Mouse (Mus musculus) right cerebral cortex, adult 2 months (tissue): Measurements from ENCODE around the gene Zfhx3.

ENCODE experiments used
- DNase-seq, 2 experiments: peaks; one replicate each; pipeline ENCODE4 v3.0.0; 2021 to 2022; ENCODE audit warnings: low spot score in 2 of 2

Zfhx3 gene

DNA sequence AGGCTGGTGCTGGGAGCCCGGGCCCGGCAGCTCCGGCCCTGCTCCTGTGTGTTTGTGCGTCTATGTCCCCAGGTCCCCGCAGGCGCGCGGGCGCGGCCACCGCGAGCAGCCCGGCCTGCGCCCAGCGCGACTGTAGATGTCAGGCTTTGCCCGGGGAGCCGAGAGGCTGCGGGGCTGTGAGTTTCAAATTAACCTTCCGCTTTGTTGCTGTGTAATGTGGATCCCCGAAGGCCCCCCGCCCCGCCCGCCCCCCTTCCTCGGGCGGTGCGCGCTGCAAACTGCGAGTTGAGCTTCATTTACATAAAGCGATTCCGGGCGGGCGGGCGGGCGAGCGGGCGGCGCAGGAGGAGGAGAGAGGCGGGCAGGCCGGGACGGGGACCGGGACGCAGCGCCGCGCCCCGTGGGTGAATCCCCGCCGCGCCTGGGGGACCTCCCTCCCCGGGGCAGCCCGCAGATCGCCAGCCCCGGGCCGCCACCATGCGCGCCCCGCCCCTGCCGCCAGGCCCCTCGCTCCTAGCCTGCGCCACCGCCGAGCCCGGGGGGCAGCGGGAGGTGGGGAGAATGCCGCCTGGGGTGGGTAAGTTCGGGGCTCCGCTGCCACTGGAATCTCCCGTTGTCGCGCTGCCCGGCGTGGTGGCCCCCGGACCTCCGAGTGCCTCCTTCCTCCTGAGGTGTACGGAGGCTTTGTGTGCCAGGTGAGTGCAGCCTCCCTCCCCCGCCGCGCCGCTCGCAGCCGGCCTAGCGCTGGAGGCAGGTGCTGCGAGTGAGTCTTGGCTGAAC is 772.4 kb downstream of the Zfhx3 start:
- DNase-seq = peak in 1 of 2 experiments; percentile 40

DNA sequence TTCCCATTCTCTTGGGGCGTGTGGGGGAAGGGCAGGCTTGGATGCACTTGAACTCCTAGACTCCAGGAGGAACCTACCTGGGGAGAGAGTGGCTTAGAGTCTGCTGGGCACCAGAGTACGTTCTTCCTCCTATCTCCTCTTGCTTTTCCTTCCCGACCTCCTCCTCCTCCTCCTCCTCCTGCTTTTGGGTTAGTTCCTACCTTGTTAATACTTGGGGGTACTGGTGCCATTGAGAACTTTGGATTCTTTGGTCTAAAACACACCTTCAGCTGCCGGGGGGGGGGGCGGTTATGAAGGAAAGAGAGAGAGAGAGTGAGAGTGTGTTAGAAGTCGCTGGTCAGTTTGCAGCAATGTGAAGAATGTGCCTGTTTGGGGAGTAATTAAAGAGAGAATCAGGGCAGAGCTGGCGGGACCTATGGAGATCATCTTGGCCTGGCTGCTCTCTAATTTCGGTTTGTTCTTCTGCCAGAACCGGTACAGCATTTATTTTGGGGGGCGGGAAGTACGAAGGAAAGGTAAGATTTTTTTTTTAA is 773.0 kb downstream of the Zfhx3 start:
- no peak for DNase-seq

DNA sequence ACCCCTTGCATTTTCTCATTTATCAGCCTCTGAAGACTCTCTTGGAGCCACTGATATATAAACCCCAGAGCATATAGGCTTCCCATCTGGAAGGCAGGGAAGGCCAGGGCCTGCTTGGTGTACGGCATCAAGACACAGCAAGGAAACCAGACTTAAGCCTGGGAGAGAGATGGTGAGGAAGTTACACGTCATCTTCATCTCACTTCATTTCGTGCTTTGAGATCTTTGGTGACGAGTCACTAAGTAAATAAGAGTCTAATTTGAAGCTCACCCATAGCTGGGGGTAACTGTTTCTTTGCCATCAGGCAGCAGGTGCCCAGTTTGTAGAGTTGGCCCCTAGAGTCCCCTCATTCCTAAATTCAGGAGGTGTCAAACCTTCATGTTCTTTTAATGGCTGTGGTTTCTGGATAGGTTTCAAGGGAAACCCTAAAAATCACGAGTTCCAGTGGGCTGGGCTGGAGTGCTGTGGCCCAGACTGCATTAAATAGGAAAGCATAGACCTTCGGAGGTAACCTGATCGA is 773.9 kb downstream of the Zfhx3 start:
- no peak for DNase-seq

DNA sequence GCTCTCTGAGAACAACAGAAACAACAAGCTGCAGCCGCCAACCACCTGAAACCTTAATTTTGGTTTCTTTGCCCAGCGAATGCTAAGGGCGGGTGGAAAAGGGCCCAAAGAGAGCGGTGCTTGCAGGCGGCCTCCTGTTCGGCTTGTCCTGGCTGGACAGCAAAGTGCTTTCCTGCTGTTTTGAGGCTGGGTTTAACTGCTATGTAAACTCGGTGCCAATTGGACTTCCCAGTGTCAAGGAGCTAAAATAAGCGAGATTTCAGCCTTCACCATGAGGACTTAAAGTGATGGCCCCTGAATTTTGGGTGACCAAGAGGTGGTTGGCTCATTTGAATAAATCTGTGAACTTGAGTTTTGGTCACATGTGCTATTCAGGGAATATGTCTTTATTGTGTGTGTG is 775.1 kb downstream of the Zfhx3 start:
- no peak for DNase-seq

DNA sequence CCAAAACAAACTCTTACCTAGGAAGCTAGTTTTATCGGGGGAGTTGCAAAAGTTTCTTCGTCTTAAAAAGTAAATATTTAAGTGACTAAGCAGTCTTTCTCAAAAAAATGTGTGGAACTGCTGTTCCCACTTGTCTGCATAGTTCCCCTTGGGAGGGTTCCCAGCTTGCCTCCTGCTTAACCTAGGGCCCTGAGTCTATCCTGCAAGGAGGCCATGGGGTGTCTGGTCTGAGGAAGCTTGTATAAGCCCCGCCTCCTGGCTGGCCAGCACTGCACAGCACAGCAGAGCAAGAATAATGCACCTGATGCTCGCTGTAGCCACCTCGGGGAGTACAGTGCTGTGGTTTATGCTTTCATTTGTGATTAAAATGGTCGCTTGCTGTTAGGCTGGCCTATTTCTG is 775.6 kb downstream of the Zfhx3 start:
- no peak for DNase-seq

DNA sequence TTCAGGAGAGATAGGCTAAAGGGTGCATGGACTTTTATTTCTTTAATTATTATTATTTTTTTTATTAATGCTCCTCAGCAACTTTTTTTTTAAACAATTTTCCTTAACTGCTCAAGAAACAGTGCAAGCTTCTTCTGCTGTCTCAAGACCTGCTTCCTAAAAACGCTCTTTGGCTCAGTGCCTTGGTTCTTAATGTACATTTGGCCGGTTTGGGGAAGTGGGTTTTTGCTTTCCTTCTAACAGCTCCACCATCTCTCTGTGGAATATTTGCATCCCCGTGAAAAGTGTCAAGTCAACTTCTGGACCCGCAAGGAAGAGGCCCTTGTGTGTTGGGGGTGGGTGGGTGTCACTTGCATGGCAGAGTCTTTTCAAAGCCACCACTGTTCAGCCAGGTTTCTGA is 778.4 kb downstream of the Zfhx3 start:
- no peak for DNase-seq

DNA sequence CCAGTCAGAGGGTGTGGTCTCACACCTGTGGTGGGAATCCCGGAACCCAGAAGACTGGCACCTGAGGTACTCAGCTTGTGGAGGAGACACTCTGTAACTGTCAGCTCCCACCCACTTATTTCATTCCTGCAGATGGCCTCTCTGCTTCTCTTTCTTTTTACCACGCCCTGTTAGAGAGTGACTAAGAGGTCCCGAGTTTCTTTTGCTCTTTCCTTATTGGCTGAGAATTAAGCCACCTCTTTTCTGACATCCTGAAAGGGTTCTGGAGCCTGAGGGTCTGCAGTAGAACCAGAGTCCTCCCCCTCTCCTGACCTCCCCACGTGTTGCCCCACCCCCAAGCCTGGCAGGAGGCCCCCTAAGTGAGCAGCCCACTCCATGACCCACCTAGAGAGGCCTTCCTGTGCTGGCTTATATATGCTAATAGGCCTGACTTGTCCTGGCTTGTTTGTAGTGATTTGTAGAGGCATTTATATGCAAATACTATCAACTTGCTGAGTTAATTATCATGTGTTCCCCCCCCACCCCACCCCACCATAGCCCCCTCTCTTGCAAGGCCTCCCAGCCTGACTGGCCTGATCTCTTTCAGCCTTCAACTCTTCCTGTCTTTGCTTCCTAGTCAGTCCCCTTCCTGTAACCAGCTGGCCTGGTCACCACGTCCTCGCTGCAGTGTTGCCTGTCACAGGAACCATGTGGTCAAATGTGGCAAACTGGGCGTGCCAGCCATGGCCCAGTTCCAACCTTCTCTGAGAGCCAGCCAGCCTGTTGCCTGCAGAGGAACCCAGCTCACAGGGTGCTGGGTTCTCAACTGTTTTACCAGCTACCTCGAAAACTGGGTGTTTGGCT is 780.4 kb downstream of the Zfhx3 start:
- peak; percentile 20 to 42 for DNase-seq

DNA sequence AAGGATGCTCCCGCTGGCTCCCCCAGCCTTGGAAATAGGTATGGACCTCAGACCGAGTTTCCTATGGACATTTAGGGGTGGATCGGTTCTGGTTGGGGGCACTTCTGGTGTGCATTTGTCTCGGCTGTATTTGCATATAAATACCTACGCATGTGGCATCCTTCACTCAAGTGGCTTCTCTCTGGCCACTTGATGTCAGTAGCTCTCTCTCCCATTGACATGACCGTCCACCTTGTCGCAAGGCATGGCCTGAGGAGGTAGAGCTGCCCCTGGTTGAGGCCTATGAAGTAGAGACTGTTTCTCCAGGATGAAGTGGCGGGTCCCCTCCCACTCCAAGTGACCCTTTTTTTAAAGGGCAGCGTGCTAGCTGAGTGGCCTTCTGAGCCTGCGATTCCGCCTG is 781.2 kb downstream of the Zfhx3 start:
- no peak for DNase-seq

DNA sequence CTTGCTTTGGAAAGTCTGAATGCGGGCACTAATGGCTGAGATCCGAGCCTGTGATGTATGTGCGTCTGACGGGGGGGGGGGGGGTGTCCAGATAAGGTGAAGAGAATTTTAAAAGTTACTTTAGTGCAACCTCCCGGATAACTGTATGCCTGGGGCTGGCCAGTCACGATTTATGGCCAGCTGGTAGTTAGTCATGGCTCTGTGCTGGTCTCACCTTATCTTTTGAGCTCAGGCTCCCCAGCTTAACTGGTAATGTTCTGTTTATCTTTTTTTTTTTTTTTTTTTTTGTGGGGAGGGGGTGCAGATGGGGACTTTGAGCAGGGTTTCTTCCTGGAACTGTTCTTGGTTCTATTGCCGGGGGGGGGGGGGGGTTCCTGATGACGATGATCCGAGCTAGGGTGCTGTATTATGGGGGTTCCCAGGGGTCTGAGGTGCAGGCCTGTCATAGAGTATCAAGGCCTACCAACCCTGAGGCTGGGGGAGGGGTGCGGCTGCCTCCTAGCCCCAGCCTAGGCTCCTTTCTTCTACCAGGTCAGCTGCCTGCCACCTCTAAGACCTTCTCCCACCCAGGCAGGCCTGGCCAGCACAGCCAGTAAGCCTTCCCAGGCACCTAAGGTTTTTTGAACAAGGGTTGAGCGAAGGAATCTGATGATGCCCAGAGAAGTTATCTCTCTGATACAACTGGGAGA is 782.5 kb downstream of the Zfhx3 start:
- no peak for DNase-seq

DNA sequence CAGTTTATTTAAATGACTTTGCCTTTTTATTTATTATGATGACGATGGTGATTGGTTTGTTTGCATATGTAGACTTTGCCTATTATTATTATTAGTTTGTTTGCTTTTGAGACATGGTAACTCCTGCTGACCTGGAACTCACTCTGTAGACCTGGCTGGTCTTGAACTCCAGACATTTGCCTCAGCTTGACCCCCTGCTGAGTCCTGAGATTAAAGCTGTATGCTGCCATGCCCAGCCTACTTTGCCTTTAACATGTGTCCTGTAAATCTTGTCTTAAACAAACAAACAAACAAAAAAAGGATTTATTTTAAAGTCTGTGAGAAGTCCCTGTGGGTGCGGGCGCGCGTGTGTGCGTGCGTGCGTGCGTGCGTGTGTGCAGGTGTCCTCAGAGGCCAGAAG is 783.2 kb downstream of the Zfhx3 start:
- no peak for DNase-seq

DNA sequence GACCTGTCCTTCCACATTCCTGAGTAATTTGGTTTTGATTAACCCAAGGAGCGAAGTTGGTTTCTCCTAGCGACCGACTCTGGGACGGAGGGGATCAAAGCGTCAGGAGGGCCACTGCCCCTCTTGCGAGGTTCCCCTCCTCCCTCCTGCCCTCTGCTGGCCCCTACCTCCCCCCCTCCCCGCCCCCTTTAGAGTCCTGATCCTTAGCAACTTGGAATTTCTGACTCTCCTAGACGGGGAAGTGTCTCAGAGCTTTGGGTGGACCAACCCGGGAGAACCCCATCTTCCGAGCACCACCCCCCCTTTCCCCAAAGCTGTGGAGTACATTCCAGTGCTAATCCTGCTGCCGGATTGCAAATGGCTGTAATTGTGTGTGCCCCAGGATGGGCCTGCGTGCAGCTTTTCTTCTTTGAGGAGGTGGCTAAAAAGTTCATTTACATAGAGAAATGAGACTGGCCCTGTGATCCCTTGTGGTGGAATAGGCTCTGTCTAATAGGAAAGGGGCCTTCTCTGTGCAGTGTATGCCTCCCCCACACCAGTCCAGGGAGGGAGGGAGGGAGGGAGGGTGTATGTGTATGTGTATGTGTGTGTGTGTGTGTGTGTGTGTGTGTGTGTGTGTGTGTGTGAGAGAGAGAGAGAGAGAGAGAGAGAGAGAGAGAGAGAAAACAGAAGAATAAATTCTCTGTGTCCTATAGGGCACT is 784.2 kb downstream of the Zfhx3 start:
- DNase-seq = no peak

DNA sequence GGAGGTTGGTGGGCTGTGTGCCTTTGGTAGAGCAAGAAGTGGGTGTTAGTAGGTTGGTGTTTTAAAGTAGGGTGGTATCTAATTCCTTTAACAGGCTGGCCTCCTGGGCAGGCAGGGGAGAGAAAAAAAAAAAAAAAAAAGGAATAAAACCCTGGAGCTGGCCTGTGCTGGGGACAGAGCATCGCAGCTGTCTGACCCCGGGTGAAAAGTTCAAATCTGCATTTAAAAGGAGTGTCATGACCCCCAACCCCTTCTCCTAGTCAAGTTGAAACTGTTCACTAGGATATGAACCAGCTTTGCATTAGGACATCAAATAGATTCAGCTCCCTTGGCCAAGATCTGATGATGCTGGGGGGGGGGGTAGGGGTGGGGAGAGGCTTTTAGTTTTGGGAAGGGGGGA is 786.7 kb downstream of the Zfhx3 start:
- DNase-seq = no peak

DNA sequence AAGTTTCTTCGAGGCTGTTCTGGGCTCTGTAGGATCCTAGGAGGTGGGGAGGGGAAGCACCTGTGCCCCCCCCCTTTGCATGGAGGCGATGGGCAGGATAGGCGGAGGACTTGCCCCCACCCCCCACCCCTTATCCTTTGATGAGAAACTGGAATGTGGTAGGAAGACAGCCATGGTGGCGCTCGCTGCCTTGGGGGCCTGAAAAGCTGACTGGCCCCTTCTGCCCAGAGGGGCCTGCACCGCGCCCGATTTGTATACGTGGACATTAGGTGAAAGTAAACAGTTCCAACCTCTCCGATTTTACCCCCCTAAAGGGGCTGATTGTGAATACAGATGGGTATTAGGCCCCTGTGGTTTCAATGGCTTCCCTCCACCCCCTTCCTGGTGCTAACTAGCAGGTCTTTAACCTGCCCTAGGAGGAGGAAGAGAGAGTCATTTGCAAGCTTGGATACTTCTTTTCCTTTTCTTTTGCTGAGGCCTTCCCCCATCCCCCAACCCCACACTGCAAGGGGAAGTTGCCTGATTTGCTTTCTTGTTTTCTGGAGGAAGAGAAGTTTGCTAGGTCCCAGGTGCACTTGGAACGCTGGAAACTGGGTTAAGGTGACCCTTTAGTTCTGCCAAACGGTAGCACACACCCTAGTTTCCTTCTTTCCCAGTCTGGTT is 787.4 kb downstream of the Zfhx3 start:
- DNase-seq = no peak

DNA sequence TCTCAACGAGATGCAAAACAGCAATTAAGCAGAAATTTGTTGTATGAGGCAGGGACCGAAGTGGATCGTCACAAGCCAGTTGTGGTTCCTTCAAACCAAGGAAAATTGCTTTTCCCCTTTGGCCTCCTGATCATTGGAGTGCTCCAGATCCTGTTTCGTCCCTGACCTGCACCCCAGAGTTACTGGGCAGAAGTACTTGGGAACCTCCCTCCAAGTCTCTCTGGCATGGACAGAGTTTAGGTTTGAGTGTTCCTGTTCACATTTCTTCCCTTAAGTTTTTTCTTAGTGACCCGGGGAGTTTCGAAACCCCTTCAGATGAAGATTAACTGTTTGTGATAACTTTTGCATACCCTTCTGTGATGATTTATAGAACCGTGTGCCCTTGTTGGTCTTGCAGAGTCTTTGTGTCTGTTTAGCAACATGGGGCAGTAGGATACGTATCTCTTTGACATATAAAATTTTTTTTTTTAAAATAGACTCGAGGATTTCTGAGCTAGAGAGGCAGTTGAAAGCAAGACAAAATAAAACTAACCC is 788.5 kb downstream of the Zfhx3 start:
- no peak for DNase-seq

DNA sequence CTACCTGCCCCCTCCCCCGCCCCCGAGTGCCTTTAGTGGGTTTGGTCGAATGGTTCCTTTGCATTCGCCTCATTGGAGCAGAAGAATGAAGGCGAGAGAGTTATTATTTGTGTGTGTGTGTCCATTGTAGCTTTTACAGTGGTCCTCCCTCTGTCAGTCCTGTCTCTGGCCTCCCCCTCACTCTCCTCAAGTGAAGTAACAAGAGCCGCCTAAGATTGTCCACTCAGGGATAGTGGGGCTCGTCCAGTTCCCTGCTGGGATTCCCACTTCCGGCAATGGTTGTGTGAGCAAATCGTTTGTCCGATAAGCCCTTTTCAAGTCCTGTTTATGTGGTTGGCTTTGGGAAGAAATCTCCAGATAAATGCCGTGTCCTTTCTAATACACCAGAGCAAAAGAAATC is 790.1 kb downstream of the Zfhx3 start:
- DNase-seq = no peak

DNA sequence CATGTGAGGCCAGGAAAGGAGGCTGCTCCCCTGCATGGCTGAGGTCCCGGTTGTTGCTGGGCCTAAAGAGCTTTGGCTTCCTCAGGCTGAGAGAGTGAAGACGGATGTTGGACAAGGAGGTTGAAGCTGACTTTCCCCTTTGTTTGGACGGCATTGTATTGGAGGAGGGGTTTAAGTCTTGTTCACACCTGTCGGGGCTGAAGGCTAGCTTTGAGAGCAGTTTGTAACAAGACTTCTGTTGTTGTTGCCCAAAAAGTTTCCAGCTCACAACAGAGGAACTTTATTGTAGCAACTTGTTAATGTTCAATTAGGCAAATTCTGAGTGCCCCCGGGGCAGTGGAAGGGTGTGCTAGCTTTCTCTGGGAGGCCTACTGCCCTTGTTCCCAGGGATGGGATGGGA is 790.9 kb downstream of the Zfhx3 start:
- no peak for DNase-seq

DNA sequence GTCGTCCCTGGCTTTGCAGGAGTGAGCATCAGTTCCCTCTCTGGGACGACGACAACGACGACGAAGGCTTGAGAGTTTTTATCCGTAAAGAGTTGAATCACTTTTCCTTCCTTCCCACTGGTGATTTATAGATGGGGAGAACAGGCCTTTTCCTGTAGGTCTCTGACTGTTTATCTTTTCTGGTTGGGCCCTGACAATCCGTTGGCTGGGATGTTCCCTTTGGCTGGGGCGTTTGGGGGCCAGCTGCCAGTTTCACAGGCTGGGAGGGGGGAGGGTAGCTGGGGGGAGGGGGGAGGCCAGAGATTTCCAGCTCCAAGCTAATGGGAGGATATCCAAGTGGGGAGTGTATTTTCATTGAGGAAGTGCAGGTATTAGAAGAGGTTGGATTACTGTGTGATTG is 794.0 kb downstream of the Zfhx3 start:
- DNase-seq = no peak

DNA sequence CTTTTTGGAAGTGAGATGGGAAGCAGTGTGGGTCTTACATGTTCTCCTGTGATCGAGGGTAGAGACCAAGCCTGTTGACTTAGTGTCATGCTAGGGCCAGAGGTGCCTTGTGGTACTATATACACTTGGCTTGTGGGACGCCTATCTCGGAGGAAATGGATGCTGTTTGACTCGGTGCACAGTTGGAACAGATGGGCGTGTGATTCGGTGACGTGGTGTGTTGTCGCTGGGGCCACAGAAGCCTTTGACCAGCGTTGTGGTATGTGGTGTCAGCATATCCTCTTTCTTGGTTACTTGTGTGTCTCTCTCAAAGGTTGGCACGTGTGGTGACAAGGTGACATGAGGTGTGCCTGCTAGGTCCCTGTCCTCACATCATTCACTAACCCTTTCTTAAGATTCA is 795.7 kb downstream of the Zfhx3 start:
- DNase-seq = no peak

DNA sequence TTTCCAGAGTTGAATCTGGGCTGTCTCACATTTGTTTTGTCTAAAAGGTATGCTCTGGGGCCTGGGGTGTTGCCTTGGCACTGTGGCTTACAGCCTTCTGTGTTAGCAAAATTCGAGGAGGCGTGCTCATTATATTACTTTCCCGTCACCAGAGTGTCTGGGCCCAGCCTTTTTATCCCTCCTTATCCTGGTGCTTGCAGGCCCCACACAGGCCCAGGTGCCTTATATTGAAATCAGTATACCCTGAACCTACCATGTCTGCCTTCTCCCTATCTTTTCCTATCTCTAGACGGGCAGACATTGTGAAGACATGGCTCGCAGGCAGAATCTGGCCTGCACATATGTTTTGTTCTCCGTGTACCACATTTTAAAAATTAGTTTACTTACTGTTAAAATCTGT is 797.1 kb downstream of the Zfhx3 start:
- DNase-seq = no peak

DNA sequence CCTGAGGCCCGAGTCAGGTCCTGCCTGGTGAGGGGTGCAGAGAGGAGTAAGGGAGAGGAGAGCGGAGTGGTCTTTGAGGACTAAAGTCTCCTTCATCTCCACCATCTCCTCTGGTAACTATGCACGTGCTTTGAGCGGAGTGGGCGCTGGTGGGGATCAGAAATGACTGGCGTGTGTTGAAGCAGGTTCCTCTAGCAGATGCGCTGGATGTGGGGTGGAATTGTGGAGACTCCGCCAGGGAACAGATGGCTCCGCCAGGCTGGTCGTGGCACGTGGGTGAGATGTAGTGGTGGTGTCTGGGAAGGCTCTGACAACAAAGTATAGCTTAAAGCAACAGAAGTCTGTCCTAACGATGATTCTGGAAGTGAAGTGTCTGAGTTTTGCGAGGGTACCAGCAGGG is 798.0 kb downstream of the Zfhx3 start:
- peak; percentile 88 to 89 for DNase-seq

DNA sequence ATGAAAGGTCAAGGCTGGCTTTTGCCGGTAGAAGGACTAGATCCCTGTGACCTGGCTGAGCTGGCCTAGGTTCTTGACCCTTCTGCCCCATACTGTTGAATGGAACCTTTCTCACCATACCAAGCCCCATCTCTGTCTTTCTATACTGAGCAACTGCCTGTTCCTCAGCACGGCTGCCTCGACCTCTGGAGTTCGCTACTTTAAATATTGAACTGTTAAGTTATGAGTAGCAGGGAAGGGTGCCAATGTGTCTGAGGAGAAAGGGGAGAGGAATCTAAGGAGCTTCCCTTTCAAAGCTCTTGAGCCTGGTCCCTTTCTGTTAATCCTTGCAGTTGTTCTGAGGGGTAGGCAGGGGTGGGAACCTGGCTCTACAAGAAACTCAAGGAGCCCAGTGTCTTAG is 799.2 kb downstream of the Zfhx3 start:
- DNase-seq = no peak
